Mouse (Mus musculus) embryonic stem cell, embryonic (primary cell): ENCODE data around the gene Arl3.

Source experiments
- CTCF ChIA-PET, 4 experiments: fragments of 300-600 bp in 2 of 4; fragments of 350-600 bp in 2 of 4; sonication (Branson Sonifier 250); formaldehyde crosslinking; loops; one replicate each; lab custom pipeline; 2022; ENCODE audit warnings: inconsistent platforms in 2 of 4; lab: Charles Lee
- POLR2A ChIA-PET, 4 experiments: fragments of 300-600 bp in 2 of 4; fragments of 350-600 bp in 2 of 4; sonication (Branson Sonifier 250); formaldehyde crosslinking; loops; one replicate each; lab custom pipeline; 2022; ENCODE audit warnings: antibody characterized with exemption in 4 of 4, inconsistent platforms in 1 of 4; lab: Charles Lee

Gene Arl3

DNA sequence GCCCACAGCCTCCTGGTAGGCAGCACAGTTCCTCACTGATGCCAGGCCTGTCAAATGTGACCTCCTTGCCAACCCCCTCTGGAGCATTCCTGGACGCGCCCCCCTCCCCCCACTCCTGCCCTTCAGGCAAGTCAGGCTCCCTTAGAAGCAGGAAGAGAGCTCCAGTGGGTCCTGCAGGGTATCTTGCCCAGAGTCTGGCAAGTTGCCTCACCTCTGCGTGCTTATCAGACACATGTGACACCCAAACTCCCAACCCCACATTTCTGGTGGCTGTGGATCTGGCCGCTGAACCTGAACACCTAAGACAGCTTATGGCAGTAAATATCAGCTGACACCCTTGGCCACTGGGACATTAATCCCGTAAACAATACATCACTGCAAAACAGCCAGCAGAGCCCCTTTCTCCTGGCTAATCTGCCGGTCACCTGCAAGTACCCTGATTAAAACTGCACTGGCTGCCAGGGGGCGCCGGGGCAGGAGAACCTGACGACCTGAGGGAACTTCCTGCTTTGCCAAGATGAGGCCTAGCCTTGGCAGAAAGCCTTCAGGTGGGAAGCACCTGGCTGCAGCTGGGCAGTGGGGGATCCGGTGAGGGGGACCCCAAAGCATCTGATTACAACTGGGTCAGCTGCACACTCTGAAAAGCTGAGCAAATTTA is 40.8 kb downstream of the Arl3 start:
- ChIA-PET CTCF (interaction anchor here (0.6 to 1.7 kb wide), 6 partner anchors 8 to 607 kb away, joined by 3 to 5 read pairs (median 4); no protein-coding TSS in a partner anchor), POLR2A (interaction anchor here in 3 of 4 experiments (0.6 to 20.7 kb wide), 19 partner anchors 8 to 217 kb away, joined by 3 to 534 read pairs (median 4); partner anchors contain the start of genes Arl3 (in 1 of the 3), Sfxn2 (in 1 of the 3) and Trim8 (in 1 of the 3))

DNA sequence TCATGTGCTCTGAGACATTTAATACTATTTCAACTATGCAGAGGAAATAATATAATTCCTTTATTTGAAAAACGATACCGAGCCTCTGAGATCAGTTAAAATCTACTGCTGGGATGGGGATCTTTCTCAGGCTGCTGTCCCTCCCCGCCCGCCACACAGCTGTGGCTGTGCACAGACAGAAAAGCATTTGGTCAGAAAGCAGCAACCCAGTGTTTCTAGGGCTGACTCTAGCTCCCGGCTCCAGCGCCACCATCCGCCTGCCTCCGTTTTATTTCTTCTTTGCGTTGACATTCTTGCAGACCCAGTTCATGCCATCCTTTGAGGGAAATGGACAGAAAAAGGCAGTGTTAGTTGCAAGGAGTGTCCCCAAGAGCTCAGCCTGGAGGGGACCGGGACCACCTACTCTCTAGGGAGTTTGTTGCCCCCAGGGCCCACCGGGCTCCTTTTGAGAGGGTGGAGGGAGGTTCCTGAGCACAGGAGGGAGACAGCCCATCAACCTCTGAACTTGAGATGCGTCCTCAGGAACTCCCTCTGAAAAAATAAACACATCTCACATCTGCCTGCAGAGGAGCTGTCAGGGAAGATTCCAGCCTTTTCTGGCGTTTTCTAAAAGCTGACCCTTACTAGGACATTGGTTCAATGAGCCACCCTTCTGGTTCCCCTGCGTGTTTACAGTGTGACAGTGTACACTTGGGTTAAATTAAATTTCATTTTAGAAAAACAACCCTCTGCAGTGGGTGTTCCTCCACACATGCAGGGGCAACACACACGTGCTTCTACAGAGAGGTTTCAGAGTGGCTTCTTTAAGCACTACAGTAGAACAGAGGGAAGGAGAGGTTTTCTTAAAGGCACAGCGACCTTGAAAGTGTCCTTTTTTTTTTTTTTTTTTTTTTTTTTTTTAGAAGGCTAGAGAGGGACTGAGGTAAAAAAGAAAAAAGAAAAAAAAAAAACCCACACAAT is 41.6 kb downstream of the Arl3 start:
- POLR2A ChIA-PET: interaction anchor here (0.7 to 20.7 kb wide), 16 partner anchors 8 to 210 kb away, joined by 3 to 534 read pairs (median 4); partner anchors contain the start of genes Arl3 (in 1 of the 4), Sfxn2 (in 1 of the 4) and Trim8 (in 1 of the 4)
- CTCF ChIA-PET: interaction anchor here in 3 of 4 experiments (0.8 to 2.1 kb wide), 7 partner anchors 20 to 173 kb away, joined by 3 to 7 read pairs (median 3); no protein-coding TSS in a partner anchor

DNA sequence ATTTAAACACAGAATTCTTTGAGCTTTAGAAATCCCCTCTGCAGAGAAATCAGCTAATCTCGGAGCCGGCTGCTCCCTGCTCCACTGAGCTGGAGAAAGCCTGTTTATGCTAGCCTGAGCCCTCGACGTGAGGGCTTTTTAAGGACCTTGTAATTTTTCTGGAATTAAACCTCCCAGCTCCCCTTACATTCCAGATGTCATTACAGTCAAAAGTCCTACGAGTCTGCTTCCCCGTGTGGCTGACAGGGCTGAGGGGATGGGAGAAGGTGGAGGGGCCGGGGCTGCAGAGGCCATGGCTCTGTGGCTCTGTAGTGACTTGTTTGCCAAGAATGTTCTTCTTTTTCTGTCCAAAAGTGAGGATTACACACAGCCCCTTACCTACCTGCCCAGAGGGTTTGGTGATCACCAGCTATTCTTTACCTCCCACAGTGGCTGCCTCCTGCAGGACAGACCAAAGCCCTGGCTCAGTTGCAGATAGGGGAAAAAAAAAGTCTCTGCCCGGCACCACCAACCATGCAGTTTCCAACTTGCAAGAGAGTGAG is 42.5 kb downstream of the Arl3 start:
- ChIA-PET POLR2A (interaction anchor here in 3 of 4 experiments (0.7 to 20.7 kb wide), 28 partner anchors 8 to 306 kb away, joined by 3 to 534 read pairs (median 4); partner anchors contain the start of genes Arl3 (in 1 of the 3), Sfxn2 (in 1 of the 3), Sufu (in 1 of the 3) and Trim8 (in 1 of the 3)), CTCF (interaction anchor here (0.8 to 3.5 kb wide), 17 partner anchors 7 to 436 kb away, joined by 3 to 28 read pairs (median 4); partner anchors contain the start of gene Sufu (in 1 of the 4))

DNA sequence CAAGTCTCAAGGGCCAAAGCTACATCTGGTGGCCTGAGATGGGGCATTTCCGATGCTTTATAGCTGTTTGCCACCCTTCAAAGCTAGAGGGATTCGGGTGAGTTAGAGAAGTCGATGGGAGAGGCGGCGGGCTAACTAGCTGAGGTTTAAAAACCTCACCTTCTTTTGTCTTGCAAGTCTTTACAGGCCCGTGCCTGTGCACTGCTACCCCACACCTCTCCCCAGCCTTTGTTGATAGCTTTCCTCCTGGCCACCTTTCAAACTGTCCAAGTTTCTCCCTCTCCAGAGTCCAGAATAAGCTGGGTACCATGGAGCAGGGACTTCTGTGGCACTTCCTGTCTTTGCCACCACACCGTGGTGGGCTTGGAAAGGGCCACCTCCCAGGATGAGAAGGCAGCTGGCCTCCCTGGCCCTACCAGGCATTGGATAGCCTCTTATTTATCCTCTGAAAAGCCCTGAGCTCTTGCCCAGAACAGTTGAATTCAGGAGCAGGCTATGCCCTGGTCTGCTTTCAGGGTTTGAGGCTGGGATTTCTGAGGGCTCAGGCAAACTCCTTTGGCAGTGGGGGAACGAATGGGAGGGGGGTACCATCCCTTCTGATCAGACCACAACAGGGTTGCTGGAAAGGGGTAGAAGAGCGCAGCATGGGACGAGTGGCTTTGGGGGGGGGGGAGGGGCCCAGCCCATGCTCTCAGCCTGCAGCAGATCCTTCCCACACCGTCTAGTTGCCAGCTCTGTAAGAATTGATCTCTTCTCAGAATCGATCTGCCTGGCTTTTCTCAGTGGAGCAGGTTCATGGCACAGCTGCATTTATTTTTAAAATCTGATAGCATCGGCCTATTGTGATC is 43.2 kb downstream of the Arl3 start:
- ChIA-PET CTCF (interaction anchor here (0.6 to 3.5 kb wide), 23 partner anchors 8 to 635 kb away, joined by 3 to 28 read pairs (median 4); partner anchors contain the start of gene Sufu (in 3 of the 4)), POLR2A (interaction anchor here in 3 of 4 experiments (0.6 to 20.7 kb wide), 45 partner anchors 7 to 484 kb away, joined by 3 to 534 read pairs (median 4); partner anchors contain the start of genes Arl3 (in 2 of the 3), Sfxn2 (in 2 of the 3), Sufu (in 1 of the 3) and Trim8 (in 1 of the 3))

DNA sequence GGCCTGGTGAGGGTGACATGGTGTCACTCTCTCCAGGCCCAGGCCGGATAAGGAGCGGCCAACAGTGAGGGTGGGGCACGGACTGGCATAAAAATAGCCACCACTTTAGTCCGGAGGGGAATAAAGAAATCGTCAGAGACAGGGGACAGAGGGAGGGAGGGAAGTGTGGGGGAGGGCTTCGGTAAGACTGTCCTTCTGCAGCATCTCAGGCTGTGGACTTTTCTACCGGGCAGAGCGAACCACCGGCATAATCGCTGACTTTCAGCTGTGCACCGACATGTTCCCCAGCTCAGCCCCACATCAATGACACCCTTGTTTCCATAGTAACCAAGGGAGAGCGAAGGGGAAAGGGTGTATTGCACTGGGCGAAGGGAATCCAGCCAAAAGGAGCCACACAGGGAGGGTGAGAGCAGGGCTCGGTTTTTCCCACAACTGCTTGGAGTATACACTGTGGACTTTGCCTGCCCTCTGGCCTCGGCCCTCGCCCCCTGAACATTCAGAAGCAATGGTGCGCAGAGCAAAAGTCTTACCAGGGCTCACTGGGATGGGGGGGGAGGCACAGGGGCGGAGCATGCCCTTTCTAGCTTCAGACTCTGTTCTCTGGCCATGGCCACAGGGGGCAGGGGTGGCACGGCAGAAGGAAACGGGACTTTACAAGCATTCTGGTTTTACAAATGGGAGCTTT is 44.3 kb downstream of the Arl3 start:
- CTCF ChIA-PET: interaction anchor here (0.6 to 3.5 kb wide), 15 partner anchors 9 to 637 kb away, joined by 3 to 28 read pairs (median 5); partner anchors contain the start of gene Sufu (in 2 of the 4)
- POLR2A ChIA-PET: interaction anchor here (0.6 to 20.7 kb wide), 28 partner anchors 9 to 190 kb away, joined by 3 to 534 read pairs (median 4); partner anchors contain the start of genes Arl3 (in 1 of the 4), Cuedc2 (in 1 of the 4), Sfxn2 (in 1 of the 4) and Trim8 (in 1 of the 4)

DNA sequence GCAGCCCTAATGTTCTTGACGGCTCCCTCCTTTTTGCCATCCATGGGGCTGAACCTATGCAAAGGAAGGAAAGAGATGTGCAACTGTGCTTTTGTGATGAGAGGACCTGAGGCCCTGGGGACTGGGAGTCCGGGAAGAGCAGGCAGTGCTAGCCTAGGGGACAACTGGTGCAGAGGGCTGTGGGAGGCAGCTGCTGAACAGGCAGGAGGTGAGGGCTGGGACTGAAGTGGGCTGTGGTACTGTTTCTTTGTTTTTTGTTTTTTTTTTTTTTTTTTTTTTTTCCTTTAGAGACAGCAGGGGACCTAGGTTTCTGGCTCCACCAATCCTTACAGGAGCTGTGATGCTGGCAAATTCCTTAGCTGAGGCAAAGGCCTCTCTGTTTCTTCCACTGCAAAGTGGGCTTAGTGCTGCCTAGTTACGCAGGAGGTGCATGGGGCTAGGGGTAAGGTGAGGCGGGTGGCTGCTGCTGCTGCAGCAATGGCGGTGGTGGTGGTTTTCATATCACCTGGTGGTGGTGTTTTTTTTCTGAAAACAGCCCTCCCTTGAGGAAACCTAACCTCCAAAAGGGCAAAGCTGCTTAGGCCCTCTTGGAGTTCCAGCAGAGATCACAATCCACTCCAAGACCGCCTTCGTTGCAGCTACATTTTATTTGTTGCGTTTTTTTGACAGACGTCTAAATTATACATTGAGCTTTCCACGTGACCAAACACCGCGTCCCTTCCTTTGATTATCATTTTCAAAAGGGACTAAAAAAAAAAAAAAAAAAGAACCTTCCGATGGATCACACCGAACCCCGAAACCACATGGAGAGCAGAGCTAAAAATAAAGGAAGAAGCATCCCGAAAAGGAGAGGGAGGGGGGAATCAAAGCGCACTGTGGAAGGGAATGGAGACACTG is 45.1 kb downstream of the Arl3 start:
- CTCF ChIA-PET: interaction anchor here in 3 of 4 experiments (0.5 to 3.5 kb wide), 13 partner anchors 11 to 381 kb away, joined by 3 to 28 read pairs (median 5); partner anchors contain the start of gene As3mt (in 1 of the 3)
- POLR2A ChIA-PET: interaction anchor here (0.6 to 20.7 kb wide), 31 partner anchors 9 to 1523 kb away, joined by 3 to 534 read pairs (median 3); partner anchors contain the start of genes Arl3 (in 1 of the 4), Cuedc2 (in 1 of the 4), Sfxn2 (in 1 of the 4) and Trim8 (in 1 of the 4)

DNA sequence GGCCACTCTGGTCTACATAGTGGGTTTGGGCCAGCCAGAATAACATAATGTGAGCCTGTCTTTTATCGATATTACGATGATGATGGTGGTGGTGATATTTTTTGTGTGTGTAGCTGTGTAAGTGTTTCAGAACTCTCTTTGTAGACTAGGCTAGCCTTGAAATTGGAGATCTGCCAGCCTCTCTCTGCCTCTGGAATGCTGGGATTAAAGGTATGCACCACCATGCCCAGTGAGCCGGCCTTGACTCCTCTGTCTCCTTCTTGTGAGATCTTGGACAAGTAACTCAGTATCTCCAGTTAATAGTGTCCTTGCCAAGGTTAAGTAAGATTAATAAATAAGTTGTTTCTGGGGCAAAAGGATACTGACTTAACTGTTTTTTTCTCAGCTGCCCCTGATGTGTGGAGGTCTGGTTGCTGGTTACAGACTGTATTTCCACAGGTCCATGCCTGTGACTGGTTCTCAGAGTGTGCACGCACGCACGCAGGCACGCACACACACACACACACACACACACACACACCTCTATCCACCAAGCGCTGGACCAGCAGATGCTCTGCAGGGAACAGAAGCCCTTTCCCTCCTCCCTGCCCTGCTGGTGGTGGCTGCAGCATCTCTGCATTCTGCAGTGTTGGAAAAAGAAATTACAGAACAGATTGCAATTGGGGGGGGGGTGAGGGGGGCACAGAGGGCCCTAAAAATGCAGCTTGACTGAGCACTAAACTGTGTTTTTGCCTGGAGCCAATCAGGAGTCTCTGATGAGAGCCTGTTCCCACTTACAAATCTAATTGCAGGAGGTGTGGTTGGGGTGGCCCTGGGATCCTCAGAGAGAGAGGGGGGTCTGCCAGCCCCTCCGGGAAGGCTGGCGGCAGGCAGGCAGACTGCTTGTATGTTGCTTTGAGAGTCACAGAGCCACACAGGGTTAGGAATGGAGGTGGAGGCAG is 47.0 kb downstream of the Arl3 start:
- POLR2A ChIA-PET: interaction anchor here in 2 of 4 experiments (0.5 to 20.7 kb wide), 13 partner anchors 7 to 542 kb away, joined by 3 to 534 read pairs (median 5); partner anchors contain the start of genes Trim8 (in 2 of the 2), Actr1a (in 1 of the 2) and Taf5 (in 1 of the 2)
- CTCF ChIA-PET: interaction anchor here in 3 of 4 experiments (0.7 to 2.6 kb wide), 6 partner anchors 8 to 181 kb away, joined by 3 to 27 read pairs (median 4); no protein-coding TSS in a partner anchor

DNA sequence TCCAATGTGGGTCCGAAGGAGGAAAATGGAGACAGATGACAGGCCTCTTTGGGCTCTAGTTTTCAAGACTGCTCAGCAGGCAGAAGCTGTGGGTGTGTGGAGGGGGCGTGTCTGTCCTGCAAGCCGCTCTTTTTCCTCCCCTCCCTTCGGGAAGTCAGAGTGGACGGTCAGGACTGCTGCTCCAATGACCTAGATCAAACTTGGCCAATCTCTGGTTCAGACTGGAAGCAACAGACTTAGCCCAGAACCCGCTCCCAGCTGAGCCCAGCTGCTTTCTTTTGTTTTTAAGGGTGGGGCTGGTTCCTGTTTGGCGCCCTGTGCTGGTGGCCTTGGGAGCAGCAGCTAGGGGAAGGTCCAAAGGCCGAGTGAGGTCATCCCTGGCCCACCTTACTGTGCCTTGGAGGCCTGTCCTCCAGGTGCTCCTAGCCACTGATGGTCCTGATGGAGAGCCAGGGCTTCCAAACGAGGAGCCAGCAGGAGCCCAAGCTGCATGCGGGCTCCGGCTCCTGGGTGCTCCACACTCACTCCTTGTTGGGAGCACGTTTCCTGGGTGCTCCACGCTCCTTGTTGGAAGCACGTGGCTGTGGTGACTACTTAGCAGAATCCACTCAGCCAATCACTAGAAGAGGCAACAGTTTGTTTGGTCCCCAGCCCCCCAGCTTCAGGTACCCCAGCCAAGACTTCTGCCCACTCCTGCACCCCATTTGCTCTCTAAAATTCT is 48.2 kb downstream of the Arl3 start:
- ChIA-PET CTCF (interaction anchor here (0.5 to 2.6 kb wide), 18 partner anchors 9 to 388 kb away, joined by 3 to 27 read pairs (median 4); partner anchors contain the start of genes Sufu (in 1 of the 4) and Trim8 (in 1 of the 4)), POLR2A (interaction anchor here (0.5 to 20.7 kb wide), 38 partner anchors 9 to 543 kb away, joined by 3 to 534 read pairs (median 4); partner anchors contain the start of genes Arl3 (in 2 of the 4), Sfxn2 (in 2 of the 4), Sufu (in 2 of the 4) and Trim8 (in 2 of the 4))

DNA sequence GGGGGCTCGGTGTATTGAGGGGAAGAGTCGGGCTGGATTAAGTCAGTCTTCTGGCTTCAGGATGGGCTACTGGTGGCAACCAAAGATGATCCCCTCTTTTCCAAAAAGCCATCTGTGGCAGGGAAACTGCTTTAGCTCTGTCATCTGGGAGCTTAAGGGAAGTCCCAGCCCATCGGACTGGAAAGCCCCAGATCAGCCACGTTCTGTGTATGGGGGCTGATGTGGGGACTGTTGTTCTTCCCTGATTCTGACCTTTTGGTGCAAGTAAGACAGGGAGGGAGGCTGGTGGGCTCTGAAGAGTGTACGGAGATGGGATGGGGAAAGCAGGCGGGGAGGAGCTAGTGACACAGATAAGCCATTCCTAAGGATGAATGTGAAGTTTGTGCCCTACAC is 48.9 kb downstream of the Arl3 start:
- ChIA-PET POLR2A (interaction anchor here (0.6 to 20.7 kb wide), 38 partner anchors 8 to 544 kb away, joined by 3 to 534 read pairs (median 4); partner anchors contain the start of genes Arl3 (in 2 of the 4), Sfxn2 (in 2 of the 4), Sufu (in 2 of the 4) and Trim8 (in 2 of the 4)), CTCF (interaction anchor here (0.5 to 2.6 kb wide), 19 partner anchors 8 to 388 kb away, joined by 3 to 27 read pairs (median 4); partner anchors contain the start of genes Sufu (in 1 of the 4) and Trim8 (in 1 of the 4))

DNA sequence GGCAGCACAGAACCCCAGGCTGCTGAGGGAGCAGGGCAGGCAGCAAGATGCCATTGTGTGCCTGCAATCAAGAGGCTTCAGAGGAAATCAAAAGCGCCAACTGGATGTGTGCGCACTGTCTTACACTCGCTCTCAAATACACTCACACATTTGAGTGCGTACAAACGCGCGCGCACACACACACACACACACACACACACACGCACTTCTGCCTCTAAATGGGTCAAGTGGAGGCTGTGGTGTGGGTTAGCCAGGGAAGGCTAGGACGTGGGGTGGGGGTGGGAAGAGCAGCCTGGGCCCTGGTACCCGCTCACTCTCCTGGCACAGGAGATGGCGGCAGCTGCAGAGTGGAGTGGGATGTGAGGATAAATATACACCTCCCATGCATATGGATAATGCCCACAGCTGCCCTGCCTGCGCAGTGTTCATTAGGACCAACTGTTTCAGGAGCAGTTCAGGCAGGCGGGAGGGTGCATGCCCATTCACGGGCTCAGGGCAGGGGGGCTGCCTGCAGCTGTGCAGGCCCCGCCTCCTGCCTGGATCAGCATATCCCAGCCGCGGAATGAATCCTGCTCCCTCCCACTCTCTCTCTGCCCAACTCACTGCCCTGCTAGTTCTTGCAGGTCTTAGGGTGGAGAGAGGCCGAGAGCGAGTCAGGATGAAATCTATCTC is 49.4 kb downstream of the Arl3 start:
- CTCF ChIA-PET: interaction anchor here in 3 of 4 experiments (1.0 to 2.6 kb wide), 10 partner anchors 9 to 387 kb away, joined by 3 to 27 read pairs (median 8); partner anchors contain the start of gene Sufu (in 1 of the 3)
- POLR2A ChIA-PET: interaction anchor here in 3 of 4 experiments (0.6 to 20.7 kb wide), 35 partner anchors 8 to 455 kb away, joined by 3 to 534 read pairs (median 4); partner anchors contain the start of genes Trim8 (in 2 of the 3), Arl3 (in 1 of the 3), Sfxn2 (in 1 of the 3) and Sufu (in 1 of the 3)

DNA sequence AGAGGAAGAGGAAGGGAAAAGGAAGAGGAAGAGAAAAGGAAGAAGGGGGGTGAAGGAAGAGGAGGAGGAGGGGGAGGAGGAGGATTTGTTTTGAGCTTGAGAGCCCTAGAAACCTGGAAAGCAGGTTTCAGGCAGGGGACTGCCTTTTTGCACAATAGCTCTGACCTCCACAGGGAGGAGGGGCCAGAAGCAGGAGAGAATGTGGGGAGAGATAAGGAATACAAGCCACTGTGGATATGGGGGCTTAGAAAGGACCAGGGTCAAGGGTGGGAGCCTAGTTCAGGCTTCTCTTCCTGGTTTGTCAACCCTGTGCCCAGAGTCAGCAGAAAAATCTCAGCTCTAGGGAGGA is 49.9 kb downstream of the Arl3 start:
- ChIA-PET CTCF (interaction anchor here in 3 of 4 experiments (1.0 to 2.6 kb wide), 6 partner anchors 9 to 375 kb away, joined by 3 to 27 read pairs (median 12); no protein-coding TSS in a partner anchor), POLR2A (interaction anchor here (0.6 to 20.7 kb wide), 28 partner anchors 8 to 563 kb away, joined by 3 to 534 read pairs (median 4); partner anchors contain the start of genes Trim8 (in 2 of the 4) and Wbp1l (in 1 of the 4))
